In the genomic region with DNA sequence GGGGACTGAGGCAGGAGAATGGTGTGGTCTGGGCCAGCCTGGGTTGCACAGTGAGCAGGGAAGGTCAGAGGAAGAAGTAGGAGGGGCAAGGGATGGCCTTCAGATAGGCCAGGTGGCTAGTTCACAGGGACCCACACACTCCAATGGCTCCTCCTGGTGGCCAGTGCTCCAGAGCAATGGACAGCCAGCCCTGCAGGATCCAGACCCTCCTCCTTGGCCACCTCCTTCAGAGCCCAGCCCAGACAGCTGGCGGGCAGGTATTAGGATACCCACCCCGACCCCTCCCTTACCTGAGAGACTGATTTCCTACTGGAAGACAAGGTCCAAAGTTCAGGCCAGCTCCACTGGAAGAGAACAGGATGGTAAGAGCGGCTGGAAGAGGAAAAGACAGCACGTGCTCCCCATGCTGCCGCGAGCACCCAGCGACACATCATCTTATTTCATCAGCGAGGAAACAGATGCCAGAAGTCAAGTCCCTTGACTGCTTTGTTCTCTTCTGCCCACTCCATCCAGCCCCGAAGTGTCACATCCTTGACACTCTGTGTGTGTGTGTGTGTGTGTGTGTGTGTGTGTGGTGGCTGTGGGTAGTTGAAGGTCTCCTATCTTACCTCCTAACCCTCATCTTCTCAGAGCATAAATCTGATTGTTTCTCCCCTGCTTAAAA, we compare ENCODE assay signal across 11 mouse cellular contexts. TPM values are rescaled to one million over a fixed set of nuclear protein-coding genes. Genes with fewer than 3 reads are reported as not detected.
DNase-seq lines count a peak whose midpoint lies in the region; TF ChIP-seq lines count a peak whose summit lies in the region.
"Had no signal": no experiment of that assay in that cellular context is flagged by ENCODE, and none has a peak within 500 bp of the region (broad histone marks: within the 10 kb centered on the region; RNA-seq: fewer than 3 reads in every experiment).

No protein-coding gene starts in this region.

- DNase-seq in layer of hippocampus, adult 2 months (ENCODE audit: low spot score in 2 of 2), result no peak
- DNase-seq in layer of hippocampus, postnatal 36 days, result no peak
- peak; percentile 48 for DNase-seq in large intestine, adult 2 months (ENCODE audit: low read depth, low spot score)
- no peak for DNase-seq in layer of hippocampus, postnatal 25 days (ENCODE audit: extremely low spot score in 1 of 2, low spot score in 1 of 2)
- no peak for DNase-seq in gastrocnemius, postnatal 36 days
- DNase-seq: cerebellum, adult 11 months had no signal

- H3K27ac ChIP-seq in layer of hippocampus, adult 2 months, result no peak overlapping the region
- no peak overlapping the region for H3K27ac ChIP-seq in ES-Bruce4 (ENCODE audit: insufficient read depth, low read length)
- H3K27ac ChIP-seq in embryonic fibroblast, embryonic 13.5 days (ENCODE audit: insufficient read depth, low read length), result no peak overlapping the region
- H3K27ac ChIP-seq: embryonic facial prominence, embryonic 12.5 days had no signal

- intact Hi-C loops in gastrocnemius, postnatal 36 days (cut with DNase I), result no loop called here

- no peaks in the 10 kb centered on the region for H3K9me3 ChIP-seq in ES-Bruce4 (replicated peaks; ENCODE audit: control insufficient read depth, insufficient read depth, low read length, poor library complexity, severe bottlenecking)
- H3K9me3 ChIP-seq: embryonic facial prominence, embryonic 12.5 days had no signal

- TF ChIP-seq POLR2A in ES-Bruce4 (IDR thresholded peaks at IDR 0.05; ENCODE audit: insufficient read depth, low read length), result no peak
- no peak for TF ChIP-seq POLR2A in embryonic fibroblast, embryonic 13.5 days (IDR thresholded peaks at IDR 0.05; ENCODE audit: low read depth, low read length)

- peaks cover 2% of the 10 kb centered on the region for H3K4me1 ChIP-seq in ES-Bruce4 (ENCODE audit: control insufficient read depth, insufficient read depth, low read length)
- H3K4me1 ChIP-seq in embryonic fibroblast, embryonic 13.5 days (ENCODE audit: control insufficient read depth, insufficient read depth, low read length), result no peaks in the 10 kb centered on the region

- peaks cover 27% of the 10 kb centered on the region for H3K36me3 ChIP-seq in ES-Bruce4 (ENCODE audit: control insufficient read depth, insufficient read depth, low read length, poor library complexity, severe bottlenecking)

- 0 out of 2 replicates have a peak overlapping the region, but pooled peaks have one; percentile 16 for H3K9ac ChIP-seq in ES-Bruce4 (ENCODE audit: low read depth, poor library complexity, severe bottlenecking)
- H3K9ac ChIP-seq: embryonic facial prominence, embryonic 12.5 days had no signal

- TF ChIP-seq EP300 in ES-Bruce4 (IDR thresholded peaks at IDR 0.05; ENCODE audit: insufficient read depth, low read depth, low read length), result no peak

- WGBS in large intestine, adult 2 months, result 19% methylated on average over 9 of the region's 9 CpGs

- peak; percentile 32 for TF ChIP-seq CTCF in layer of hippocampus, adult 2 months (conservative IDR thresholded peaks at IDR 0.05)
- TF ChIP-seq CTCF in ES-Bruce4 (IDR thresholded peaks at IDR 0.05; ENCODE audit: low read depth, low read length), result peak; percentile 56
- TF ChIP-seq CTCF in embryonic fibroblast, embryonic 13.5 days (IDR thresholded peaks at IDR 0.05; ENCODE audit: borderline replicate concordance, insufficient read depth, low read length), result 0 out of 2 replicates have a peak, but pooled peaks have one; percentile 10

- H3K4me3 ChIP-seq in layer of hippocampus, adult 2 months, result no peak overlapping the region
- H3K4me3 ChIP-seq in ES-Bruce4 (ENCODE audit: low read depth, low read length), result no peak overlapping the region
- no peak overlapping the region for H3K4me3 ChIP-seq in embryonic fibroblast, embryonic 13.5 days (ENCODE audit: insufficient read depth, low read length)
- H3K4me3 ChIP-seq: embryonic facial prominence, embryonic 12.5 days; megakaryocyte, embryonic 14.5 days had no signal

- no peaks in the 10 kb centered on the region for H3K27me3 ChIP-seq in ES-Bruce4 (ENCODE audit: control insufficient read depth, insufficient read depth, low read length, poor library complexity, severe bottlenecking)
- H3K27me3 ChIP-seq: embryonic facial prominence, embryonic 12.5 days had no signal

RNA-seq across cellular contexts. Expression of gene Fblim1, which starts 10.2 kb away (rescaled TPM):
- total RNA-seq in layer of hippocampus, adult 2 months (2021), result under 1 TPM; 0.47 to 0.90 TPM
- 1 to 10 TPM in 1 of 2 experiments, under 1 TPM in 1; 0.50 to 1.0 TPM for total RNA-seq in layer of hippocampus, postnatal 36 days (2021)
- 73.8 and 76.6 TPM in 2 replicates for polyA plus RNA-seq in ES-Bruce4 (2011; ENCODE audit: insufficient read depth, insufficient read length, low read depth, missing spikeins)
- 72.4 and 90.1 TPM in 2 replicates for polyA plus RNA-seq in embryonic fibroblast, embryonic 13.5 days (2011; ENCODE audit: insufficient read length, low read depth, missing spikeins)
- 68.0 and 133 TPM in 2 replicates for polyA plus RNA-seq in large intestine, adult 2 months (2012; rRNA removed)
- total RNA-seq in layer of hippocampus, postnatal 25 days (2021), result 1 to 10 TPM; 1.3 to 1.5 TPM
- under 1 TPM; 0.64 to 0.84 TPM for total RNA-seq in gastrocnemius, postnatal 36 days (2021)

RNA-seq across cellular contexts. Expression of gene Tmem82, which starts 22.7 kb away (rescaled TPM):
- under 1 TPM; 0.37 to 0.56 TPM for total RNA-seq in layer of hippocampus, adult 2 months (2021)
- under 1 TPM; 0.28 to 0.42 TPM for total RNA-seq in layer of hippocampus, postnatal 36 days (2021)
- 3.4 and 4.5 TPM in 2 replicates for polyA plus RNA-seq in ES-Bruce4 (2011; ENCODE audit: insufficient read depth, insufficient read length, low read depth, missing spikeins)
- polyA plus RNA-seq in embryonic fibroblast, embryonic 13.5 days (2011; ENCODE audit: insufficient read length, low read depth, missing spikeins), result not detected in 2 replicates
- 37.3 and 60.7 TPM in 2 replicates for polyA plus RNA-seq in large intestine, adult 2 months (2012; rRNA removed)
- total RNA-seq in layer of hippocampus, postnatal 25 days (2021), result under 1 TPM; 0.44 to 0.45 TPM
- 1 to 10 TPM in 1 of 2 experiments, under 1 TPM in 1; 0.62 to 1.4 TPM for total RNA-seq in gastrocnemius, postnatal 36 days (2021)

RNA-seq across cellular contexts. Expression of gene Slc25a34, which starts 27.9 kb away (rescaled TPM):
- 1 to 10 TPM; 1.6 to 3.6 TPM for total RNA-seq in layer of hippocampus, adult 2 months (2021)
- 1 to 10 TPM; 2.6 to 2.9 TPM for total RNA-seq in layer of hippocampus, postnatal 36 days (2021)
- 0.82 and 1.8 TPM in 2 replicates for polyA plus RNA-seq in ES-Bruce4 (2011; ENCODE audit: insufficient read depth, insufficient read length, low read depth, missing spikeins)
- polyA plus RNA-seq in embryonic fibroblast, embryonic 13.5 days (2011; ENCODE audit: insufficient read length, low read depth, missing spikeins), result 0.19 TPM in 1 of 2 replicates, not detected in the other
- 7.4 and 16.4 TPM in 2 replicates for polyA plus RNA-seq in large intestine, adult 2 months (2012; rRNA removed)
- 1 to 10 TPM; 1.8 to 3.2 TPM for total RNA-seq in layer of hippocampus, postnatal 25 days (2021)
- 10 to 100 TPM; 10.3 to 26.0 TPM for total RNA-seq in gastrocnemius, postnatal 36 days (2021)
- polyA plus RNA-seq: embryonic facial prominence, embryonic 12.5 days; neural tube, embryonic 11.5 days had no signal

RNA-seq across cellular contexts. Expression of gene Spen, which starts 57.3 kb away (rescaled TPM):
- total RNA-seq in layer of hippocampus, adult 2 months (2021), result 10 to 100 TPM; 56.0 to 68.1 TPM
- 10 to 100 TPM; 55.3 to 66.7 TPM for total RNA-seq in layer of hippocampus, postnatal 36 days (2021)
- polyA plus RNA-seq in ES-Bruce4 (2011; ENCODE audit: insufficient read depth, insufficient read length, low read depth, missing spikeins), result 39.6 and 46.9 TPM in 2 replicates
- polyA plus RNA-seq in embryonic fibroblast, embryonic 13.5 days (2011; ENCODE audit: insufficient read length, low read depth, missing spikeins), result 20.7 and 21.2 TPM in 2 replicates
- 9.1 and 11.6 TPM in 2 replicates for polyA plus RNA-seq in large intestine, adult 2 months (2012; rRNA removed)
- 10 to 100 TPM; 51.6 to 67.6 TPM for total RNA-seq in layer of hippocampus, postnatal 25 days (2021)
- 10 to 100 TPM; 17.1 to 21.8 TPM for total RNA-seq in gastrocnemius, postnatal 36 days (2021)
